Mouse (Mus musculus) myocyte (in vitro differentiated cells): ENCODE results near the gene Adam21. TPM values are rescaled to one million over a fixed set of nuclear protein-coding genes. Genes with fewer than 3 reads are reported as not detected.
A peak's percentile ranks its signal among the peaks of the same experiment; 100 is the strongest.

Experiments used
- H3K27me3 ChIP-seq: one replicate; pipeline ENCODE4 v1.6.1; 2011; ENCODE audit not compliant: control insufficient read depth, insufficient read depth, insufficient read length
- H3K36me3 ChIP-seq: one replicate; pipeline ENCODE4 v1.6.1; 2011; ENCODE audit not compliant: control insufficient read depth, insufficient read depth
- H3K4me2 ChIP-seq: one replicate; pipeline ENCODE4 v1.6.1; 2011; ENCODE audit warnings: low read depth, control low read depth
- H3K4me3 ChIP-seq: one replicate; pipeline ENCODE4 v1.5.1; 2011; ENCODE audit warnings: mild to moderate bottlenecking, control low read depth, moderate library complexity
- H3K79me2 ChIP-seq: one replicate; pipeline ENCODE4 v1.6.1; 2011; ENCODE audit not compliant: control insufficient read depth, insufficient read depth
- H3ac ChIP-seq: one replicate; pipeline ENCODE4 v1.6.1; 2011; ENCODE audit not compliant: control insufficient read depth, insufficient read length
- CEBPB ChIP-seq: IDR thresholded peaks from 2 replicates; pipeline ENCODE4 v1.6.1; 2011; ENCODE audit warnings: mild to moderate bottlenecking, moderate library complexity; ENCODE audit not compliant: poor library complexity, insufficient read depth, severe bottlenecking
- E2F4 ChIP-seq: IDR thresholded peaks from one replicate; pipeline ENCODE4 v1.6.1; 2011; ENCODE audit warnings: mild to moderate bottlenecking, control low read depth, moderate library complexity; ENCODE audit not compliant: insufficient read depth
- MAX ChIP-seq: IDR thresholded peaks from one replicate; pipeline ENCODE4 v1.6.1; 2011; ENCODE audit warnings: low read depth, mild to moderate bottlenecking, control low read depth
- MYOD1 ChIP-seq, 3 experiments: IDR thresholded peaks; one replicate each; pipeline ENCODE4 v1.6.1; 2011; ENCODE audit warnings: control low read depth in 2 of 3, low read depth in 2 of 3, mild to moderate bottlenecking in 2 of 3, moderate library complexity in 1 of 3; ENCODE audit not compliant: insufficient read length in 2 of 3, control insufficient read depth in 1 of 3
- MYOG ChIP-seq, 3 experiments: IDR thresholded peaks; one replicate each; pipeline ENCODE4 v1.6.1; 2011; ENCODE audit warnings: control low read depth in 2 of 3, low read depth in 2 of 3, mild to moderate bottlenecking in 2 of 3; ENCODE audit not compliant: insufficient read length in 2 of 3, control insufficient read depth in 1 of 3, insufficient read depth in 1 of 3
- POLR2A ChIP-seq: IDR thresholded peaks from one replicate; pipeline ENCODE4 v1.6.1; 2011; ENCODE audit warnings: low read depth, mild to moderate bottlenecking, control low read depth, moderate library complexity; ENCODE audit not compliant: insufficient read length
- POLR2AphosphoS2 ChIP-seq: IDR thresholded peaks from one replicate; pipeline ENCODE4 v1.6.1; 2011; ENCODE audit warnings: low read depth, control low read depth; ENCODE audit not compliant: insufficient read length
- REST ChIP-seq: IDR thresholded peaks from one replicate; pipeline ENCODE4 v1.6.1; 2011; ENCODE audit warnings: mild to moderate bottlenecking, control low read depth, moderate library complexity; ENCODE audit not compliant: insufficient read depth, insufficient read length
- SRF ChIP-seq: IDR thresholded peaks from one replicate; pipeline ENCODE4 v1.6.1; 2011; ENCODE audit warnings: low read depth; ENCODE audit not compliant: control insufficient read depth, insufficient read length
- TCF12 ChIP-seq: IDR thresholded peaks from one replicate; pipeline ENCODE4 v1.6.1; 2011; ENCODE audit warnings: mild to moderate bottlenecking, control low read depth; ENCODE audit not compliant: poor library complexity, insufficient read depth, severe bottlenecking
- TCF3 ChIP-seq: IDR thresholded peaks from one replicate; pipeline ENCODE4 v1.6.1; 2011; ENCODE audit warnings: low read depth, control low read depth; ENCODE audit not compliant: insufficient read length
- USF1 ChIP-seq: IDR thresholded peaks from one replicate; pipeline ENCODE4 v1.6.1; 2011; ENCODE audit warnings: low read depth, mild to moderate bottlenecking, control low read depth, moderate library complexity
- polyA plus RNA-seq: library from polyadenylated mRNA; unstranded; fragments of >200 nt; fragmentation: generic; extraction: Trizol; gene quantifications from one replicate; pipeline ENCODE4 v1.2.1, GENCODE M21; 2012; ENCODE audit warnings: missing spikeins

Gene Adam21
- polyA plus RNA-seq, 1 experiment: 0.06 TPM

GRCm38 (mm10) chr12:81594902-81595671 lies 26.8 kb upstream of the Adam21 start, which contains the start of gene Med6:
TSS of gene Med6 (minus strand) at chr12:81595008.
- Histone ChIP-seq H3ac (no peak within 1 kb of the TSS), H3K4me3 (peak within 1 kb of the TSS; percentile 86), H3K36me3 (peaks cover 12% of the 10 kb centered on the region), H3K79me2 (peaks cover 37% of the 10 kb centered on the region), H3K27me3 (no peaks in the 10 kb centered on the region), H3K4me2 (peak within 1 kb of the TSS; percentile 80)
- TF ChIP-seq TCF3 (no peak), TCF12 (no peak), MAX (no peak), POLR2A (peak; percentile 54), CEBPB (no peak), MYOD1 (IDR thresholded peaks at IDR 0.05; ENCODE audit: control insufficient read depth in 1 of 3, insufficient read length in 2 of 3, low read depth in 2 of 3) (no peak), SRF (peak; percentile 87), E2F4 (peak; percentile 53), USF1 (no peak), REST (no peak), POLR2AphosphoS2 (no peak), MYOG (IDR thresholded peaks at IDR 0.05; ENCODE audit: control insufficient read depth in 1 of 3, insufficient read depth in 1 of 3, insufficient read length in 2 of 3, low read depth in 2 of 3) (peak in 1 of 3 experiments; percentile 17)

DNA sequence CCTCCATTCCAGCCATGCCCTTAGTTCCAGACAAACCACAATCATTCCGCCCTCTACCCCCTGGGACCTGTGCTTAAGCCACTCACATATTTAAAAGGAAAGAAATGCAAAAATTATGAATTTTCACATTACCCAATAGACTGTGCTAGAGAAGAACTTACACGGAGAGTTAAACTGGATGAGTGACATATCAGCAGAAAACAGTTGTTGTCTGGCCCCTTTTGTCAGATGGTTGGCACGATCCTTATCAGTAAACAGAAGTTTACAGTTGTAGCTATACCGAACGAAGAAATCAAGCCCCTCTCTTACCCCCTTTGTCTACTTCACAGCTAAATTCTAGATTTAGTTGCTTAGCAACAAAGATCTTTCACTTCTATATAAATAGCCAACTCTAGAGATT lies 343 bp downstream of the Adam21 start:
- no peak overlapping the region for H3K4me3 ChIP-seq

GRCm38 (mm10) chr12:81564173-81564572 lies 4.1 kb downstream of the Adam21 start:
- Histone ChIP-seq H3ac (no peak overlapping the region), H3K27me3 (no peaks in the 10 kb centered on the region), H3K4me3 (no peak overlapping the region), H3K79me2 (no peaks in the 10 kb centered on the region), H3K4me2 (no peak overlapping the region), H3K36me3 (no peaks in the 10 kb centered on the region)
- TF ChIP-seq MAX (no peak), USF1 (no peak), REST (no peak), TCF12 (no peak), E2F4 (no peak), POLR2AphosphoS2 (no peak), CEBPB (no peak)

More for the DNA sequence above, 343 bp downstream of the Adam21 start:
- no peak for TF ChIP-seq CEBPB
- no peak for TF ChIP-seq REST
- TF ChIP-seq USF1: no peak
- no peak for TF ChIP-seq MYOG (IDR thresholded peaks at IDR 0.05; ENCODE audit: control insufficient read depth in 1 of 3, insufficient read depth in 1 of 3, insufficient read length in 2 of 3, low read depth in 2 of 3)
- TF ChIP-seq TCF12: no peak
- TF ChIP-seq MYOD1 (IDR thresholded peaks at IDR 0.05; ENCODE audit: control insufficient read depth in 1 of 3, insufficient read length in 2 of 3, low read depth in 2 of 3): no peak
- TF ChIP-seq TCF3: no peak
- TF ChIP-seq MAX: no peak
- no peak for TF ChIP-seq SRF
- TF ChIP-seq POLR2AphosphoS2: no peak
- no peak for TF ChIP-seq E2F4
- no peak for TF ChIP-seq POLR2A
- no peaks in the 10 kb centered on the region for H3K27me3 ChIP-seq
- H3K36me3 ChIP-seq: no peaks in the 10 kb centered on the region
- no peak overlapping the region for H3K4me2 ChIP-seq
- H3K79me2 ChIP-seq: no peaks in the 10 kb centered on the region
- H3ac ChIP-seq: no peak overlapping the region

GRCm38 (mm10) chr12:81549286-81549685 lies 19.0 kb downstream of the Adam21 start:
- H3ac ChIP-seq: no peak overlapping the region
- no peak overlapping the region for H3K4me2 ChIP-seq
- no peak overlapping the region for H3K4me3 ChIP-seq

More at GRCm38 (mm10) chr12:81549286-81549685, 19.0 kb downstream of the Adam21 start:
- no peak for TF ChIP-seq REST
- no peak for TF ChIP-seq MYOG (IDR thresholded peaks at IDR 0.05; ENCODE audit: control insufficient read depth in 1 of 3, insufficient read depth in 1 of 3, insufficient read length in 2 of 3, low read depth in 2 of 3)
- TF ChIP-seq TCF12: no peak
- no peak for TF ChIP-seq CEBPB
- no peak for TF ChIP-seq TCF3
- no peak for TF ChIP-seq SRF
- no peak for TF ChIP-seq USF1
- TF ChIP-seq MAX: no peak
- TF ChIP-seq E2F4: no peak
- TF ChIP-seq POLR2A: no peak
- TF ChIP-seq POLR2AphosphoS2: no peak
- no peak for TF ChIP-seq MYOD1 (IDR thresholded peaks at IDR 0.05; ENCODE audit: control insufficient read depth in 1 of 3, insufficient read length in 2 of 3, low read depth in 2 of 3)
- Histone ChIP-seq H3K27me3 (no peaks in the 10 kb centered on the region), H3K36me3 (no peaks in the 10 kb centered on the region), H3K79me2 (no peaks in the 10 kb centered on the region)
